Mouse (Mus musculus) bone marrow, adult 2 months (tissue): ENCODE data around the gene Rex1bd.

Experiments used
- CTCF ChIP-seq: fragments of 200-500 bp; IDR thresholded peaks from 2 replicates; pipeline ENCODE4 v1.5.1; 2011; ENCODE audit warnings: low read length, control low read depth; ENCODE audit not compliant: control insufficient read depth, insufficient read depth
- POLR2A ChIP-seq: fragments of 200-500 bp; IDR thresholded peaks from 2 replicates; pipeline ENCODE4 v1.6.1; 2011; ENCODE audit warnings: low read depth, mild to moderate bottlenecking, control low read depth, low read length, borderline replicate concordance; ENCODE audit not compliant: control insufficient read depth

DNA sequence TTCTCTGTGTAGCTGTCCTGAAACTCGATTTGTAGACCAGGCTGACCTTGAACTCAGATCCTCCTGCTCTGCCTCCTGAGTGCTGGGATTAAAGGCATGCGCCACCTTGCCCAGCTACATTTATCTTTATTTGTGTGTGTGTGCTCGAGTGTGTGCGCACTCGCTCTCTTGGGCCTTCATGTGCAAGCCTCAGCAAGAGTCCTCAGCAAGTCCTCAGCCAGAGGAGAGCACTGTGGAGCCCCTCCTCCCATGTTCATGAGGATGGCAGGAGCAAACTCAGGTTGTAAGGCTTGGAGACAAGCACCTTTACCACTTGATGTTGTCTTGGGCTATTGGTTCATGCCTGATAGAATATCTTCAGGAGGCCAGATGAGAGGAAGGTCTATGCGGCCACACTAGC lies 41.2 kb upstream of the Rex1bd start:
- TF ChIP-seq POLR2A = no peak
- no peak for TF ChIP-seq CTCF
